Mouse (Mus musculus) spleen, adult 2 months (tissue): ENCODE results near the gene Zyg11a.

ENCODE experiments used
- CTCF ChIP-seq: fragments of 200-500 bp; IDR thresholded peaks from 2 replicates; pipeline ENCODE4 v1.5.1; 2011; ENCODE audit warnings: mild to moderate bottlenecking, inconsistent platforms; ENCODE audit not compliant: insufficient read depth, insufficient read length, insufficient replicate concordance; ENCODE audit errors: extremely low read depth
- POLR2A ChIP-seq: fragments of 200-500 bp; IDR thresholded peaks from 2 replicates; pipeline ENCODE4 v1.6.1; 2011; ENCODE audit warnings: low read depth, low read length, inconsistent platforms

- TF ChIP-seq CTCF = no peak
- TF ChIP-seq POLR2A = no peak
These were observed 51.0 kb downstream of the Zyg11a start for GRCm38 (mm10) chr4:108166874-108167273.
